Mouse (Mus musculus) heart, embryonic 10.5 days (tissue): ENCODE data around the gene D630045J12Rik. TPM values are rescaled to one million over a fixed set of nuclear protein-coding genes. Genes with fewer than 3 reads are reported as not detected.

Source experiments
- DNase-seq: peaks from one replicate; pipeline ENCODE4 v3.0.0-alpha.2; 2017; ENCODE audit warnings: low spot score
- H3K27ac ChIP-seq: fragments of 300-500 bp; sonication (generic); 2 replicates; pipeline ENCODE4 v1.5.1; 2016; ENCODE audit warnings: mild to moderate bottlenecking
- H3K27me3 ChIP-seq: fragments of 300-500 bp; sonication (generic); 2 replicates; pipeline ENCODE4 v1.6.1; 2016; ENCODE audit warnings: mild to moderate bottlenecking; ENCODE audit not compliant: poor library complexity, insufficient read depth, severe bottlenecking
- H3K36me3 ChIP-seq: fragments of 300-500 bp; sonication (generic); 2 replicates; pipeline ENCODE4 v1.6.1; 2016; ENCODE audit warnings: mild to moderate bottlenecking, moderate library complexity
- H3K4me1 ChIP-seq: fragments of 300-500 bp; sonication (generic); 2 replicates; pipeline ENCODE4 v1.6.1; 2016; ENCODE audit warnings: mild to moderate bottlenecking
- H3K4me3 ChIP-seq: fragments of 300-500 bp; sonication (generic); 2 replicates; pipeline ENCODE4 v1.5.1; 2016; ENCODE audit warnings: mild to moderate bottlenecking, moderate library complexity
- H3K9me3 ChIP-seq: fragments of 300-500 bp; sonication (generic); 2 replicates; pipeline ENCODE4 v1.6.1; 2016; ENCODE audit warnings: mild to moderate bottlenecking, moderate library complexity
- WGBS: fragments of 180-500 bp; shearing (Covaris S2); methylation state at CpG from one replicate; pipeline ENCODE4 v1.1.7; 2016; 5-methylcytosine and 5-hydroxymethylcytosine counted together
- polyA plus RNA-seq: library from polyadenylated mRNA; unstranded; fragments of >200 nt; fragmentation: Nextera tagmentation; extraction: Ambion mirVana; gene quantifications from 2 replicates; pipeline ENCODE4 v1.2.1, GENCODE M21; 2016

Gene D630045J12Rik
- polyA plus RNA-seq, 1 experiment from 2014 or later = 5.0 TPM

DNA sequence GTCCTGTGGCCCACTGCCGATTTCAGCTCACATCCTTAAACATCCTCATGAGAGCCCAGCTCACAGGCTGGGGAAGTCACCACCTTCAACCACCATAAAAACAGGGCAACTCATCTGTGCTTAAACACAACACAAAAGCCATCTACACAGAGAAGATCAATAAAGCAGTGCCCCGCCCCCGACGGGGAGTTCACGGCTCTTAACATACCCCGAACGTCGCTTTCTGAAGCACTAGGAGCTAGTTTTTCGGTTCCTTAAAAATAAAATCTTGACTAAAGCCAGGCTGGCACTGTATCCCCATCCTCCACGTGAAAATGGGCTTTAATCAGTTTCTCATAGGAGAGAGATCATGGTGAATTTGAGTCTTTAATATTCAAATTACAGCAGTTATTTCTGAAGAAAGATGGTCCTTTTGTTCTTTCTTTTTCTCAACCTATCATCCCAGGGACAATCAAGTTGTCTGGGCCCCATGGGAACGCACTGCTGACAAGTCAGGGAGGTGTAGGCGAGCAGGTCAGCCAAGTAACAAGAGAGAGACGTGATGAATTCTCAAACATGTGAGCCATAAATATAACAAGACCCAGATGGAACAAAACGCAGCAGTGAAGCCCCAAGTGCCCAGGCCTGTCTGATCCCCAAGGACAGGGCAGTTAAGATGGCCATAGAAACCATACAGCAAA is 90.8 kb downstream of the D630045J12Rik start:
- Histone ChIP-seq H3K27ac (no peak overlapping the region), H3K9me3 (no peaks in the 10 kb centered on the region), H3K27me3 (no peaks in the 10 kb centered on the region), H3K4me1 (peaks cover 2% of the 10 kb centered on the region; the same call in 1 of the 2 replicates), H3K36me3 (peaks cover 28% of the 10 kb centered on the region), H3K4me3 (no peak overlapping the region)
- WGBS = 81% methylated on average over 14 of the region's 14 CpGs
- no peak for DNase-seq

DNA sequence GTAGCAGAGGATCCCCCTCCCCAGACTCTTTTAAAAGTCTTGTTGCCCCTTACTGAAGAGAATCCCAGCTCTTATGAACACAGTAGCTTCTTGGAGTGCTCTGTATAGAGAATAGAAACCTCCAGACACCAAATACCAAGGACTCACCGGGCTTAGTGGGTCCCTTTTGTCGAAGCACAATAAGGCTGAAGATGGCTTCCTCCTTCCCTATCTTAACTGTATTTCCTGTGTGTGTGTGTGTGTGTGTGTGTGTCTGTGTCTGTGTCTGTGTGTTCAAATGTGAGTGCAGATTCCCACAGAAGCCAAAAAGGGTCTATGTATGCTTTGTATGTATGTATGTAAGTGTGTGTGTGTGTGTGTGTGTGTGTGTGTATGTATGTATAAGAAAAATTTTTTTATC is 93.3 kb downstream of the D630045J12Rik start:
- no peaks in the 10 kb centered on the region for H3K9me3 ChIP-seq
- 0 out of 2 replicates have a peak, but pooled peaks cover 2% of the 10 kb centered on the region for H3K4me1 ChIP-seq
- no peaks in the 10 kb centered on the region for H3K27me3 ChIP-seq
- peaks cover 20% of the 10 kb centered on the region for H3K36me3 ChIP-seq
- H3K27ac ChIP-seq = no peak overlapping the region
- no peak overlapping the region for H3K4me3 ChIP-seq
- WGBS = 81% methylated on average over 2 of the region's 2 CpGs
- no peak for DNase-seq

DNA sequence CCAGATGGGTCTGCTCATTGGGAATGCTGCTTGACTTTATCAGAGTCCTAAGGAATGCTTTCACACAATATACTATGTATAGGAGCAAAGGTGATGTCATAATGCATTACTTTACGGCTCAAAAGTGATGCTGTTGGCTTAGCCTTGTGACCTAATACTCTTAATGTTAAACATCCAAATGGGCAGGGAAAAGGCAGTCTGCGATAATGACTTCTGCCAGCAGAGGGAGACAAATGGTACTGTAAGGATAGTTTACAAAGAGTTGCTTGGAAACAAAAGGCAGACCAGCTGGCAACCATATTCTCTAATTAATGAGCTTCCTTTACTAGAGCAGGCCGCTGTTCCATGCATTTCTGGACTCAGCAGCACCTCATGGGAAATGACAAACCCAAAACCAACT is 93.7 kb downstream of the D630045J12Rik start:
- Histone ChIP-seq H3K36me3 (peaks cover 16% of the 10 kb centered on the region), H3K9me3 (no peaks in the 10 kb centered on the region), H3K27me3 (no peaks in the 10 kb centered on the region), H3K4me3 (no peak overlapping the region), H3K27ac (no peak overlapping the region), H3K4me1 (0 out of 2 replicates have a peak, but pooled peaks cover 2% of the 10 kb centered on the region)
- no peak for DNase-seq
- WGBS = 22% methylated on average over 3 of the region's 3 CpGs

DNA sequence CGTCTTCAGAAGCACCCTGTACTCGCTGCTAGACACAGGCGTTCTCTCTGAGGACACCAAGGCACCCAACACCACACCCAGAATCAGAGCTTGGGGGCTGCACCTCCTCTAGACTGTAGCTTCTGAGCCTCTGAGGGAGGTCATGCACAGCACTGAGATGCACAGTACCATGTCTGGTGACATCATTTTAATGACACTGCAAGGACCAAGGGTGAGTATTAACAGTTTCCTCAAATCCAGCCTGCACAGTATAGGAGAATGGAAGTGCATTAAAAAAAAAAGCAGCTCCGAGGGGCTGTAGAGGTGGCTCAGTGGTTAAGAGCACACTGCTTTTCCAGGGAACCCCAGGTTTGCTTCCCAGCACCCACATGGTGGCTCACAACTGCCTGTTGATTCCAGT is 94.2 kb downstream of the D630045J12Rik start:
- WGBS = 77% methylated on average over 4 of the region's 4 CpGs
- Histone ChIP-seq H3K9me3 (no peaks in the 10 kb centered on the region), H3K27me3 (no peaks in the 10 kb centered on the region), H3K4me3 (no peak overlapping the region), H3K27ac (no peak overlapping the region), H3K36me3 (peaks cover 14% of the 10 kb centered on the region), H3K4me1 (0 out of 2 replicates have a peak, but pooled peaks cover 2% of the 10 kb centered on the region)
- DNase-seq = no peak

DNA sequence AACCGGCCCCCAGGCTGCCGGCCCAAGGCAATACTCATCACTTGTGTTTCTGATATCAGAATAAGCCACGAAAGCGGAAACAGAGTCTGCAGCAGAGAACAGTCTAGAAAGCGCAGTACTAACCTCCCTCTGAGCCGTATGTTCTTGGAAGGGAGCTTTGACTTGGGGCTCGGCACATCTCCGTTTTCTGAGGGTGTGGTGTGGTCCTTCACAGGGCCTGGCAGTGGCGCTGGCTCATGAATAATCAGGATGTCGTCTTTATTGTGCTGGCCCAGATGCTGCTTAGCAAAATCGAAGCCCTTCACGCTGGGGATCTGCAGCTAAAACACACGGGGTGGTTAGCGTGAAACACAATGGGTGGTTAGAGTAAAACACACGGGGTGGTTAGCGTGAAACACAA is 95.9 kb downstream of the D630045J12Rik start:
- Histone ChIP-seq H3K4me1 (peaks cover 2% of the 10 kb centered on the region; the same call in 1 of the 2 replicates), H3K9me3 (no peaks in the 10 kb centered on the region), H3K36me3 (0 out of 2 replicates have a peak, but pooled peaks cover 4% of the 10 kb centered on the region), H3K27ac (no peak overlapping the region), H3K27me3 (no peaks in the 10 kb centered on the region), H3K4me3 (no peak overlapping the region)
- WGBS = 88% methylated on average over 16 of the region's 16 CpGs
- DNase-seq = no peak

DNA sequence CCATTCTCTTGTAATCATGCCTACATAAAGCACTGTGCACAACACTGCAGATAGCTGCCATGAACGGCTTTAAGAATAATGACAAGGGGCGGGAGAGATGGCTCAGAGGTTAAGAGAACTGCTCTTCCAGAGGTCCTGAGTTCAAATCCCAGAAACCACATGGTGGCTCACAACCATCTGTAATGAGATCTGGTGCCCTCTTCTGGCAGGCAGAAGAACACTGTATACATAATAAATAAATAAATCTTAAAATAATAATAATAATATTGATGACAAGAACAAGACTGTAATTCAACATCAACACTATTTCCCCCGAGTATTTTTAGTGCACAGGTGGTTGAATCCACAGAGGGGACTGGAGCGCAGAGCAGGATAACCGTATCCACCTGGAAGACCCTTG is 97.6 kb downstream of the D630045J12Rik start:
- DNase-seq = no peak
- Histone ChIP-seq H3K4me3 (no peak overlapping the region), H3K36me3 (0 out of 2 replicates have a peak, but pooled peaks cover 4% of the 10 kb centered on the region), H3K4me1 (peaks cover 12% of the 10 kb centered on the region), H3K27me3 (no peaks in the 10 kb centered on the region), H3K9me3 (no peaks in the 10 kb centered on the region), H3K27ac (no peak overlapping the region)
- 89% methylated on average over 5 of the region's 5 CpGs for WGBS

DNA sequence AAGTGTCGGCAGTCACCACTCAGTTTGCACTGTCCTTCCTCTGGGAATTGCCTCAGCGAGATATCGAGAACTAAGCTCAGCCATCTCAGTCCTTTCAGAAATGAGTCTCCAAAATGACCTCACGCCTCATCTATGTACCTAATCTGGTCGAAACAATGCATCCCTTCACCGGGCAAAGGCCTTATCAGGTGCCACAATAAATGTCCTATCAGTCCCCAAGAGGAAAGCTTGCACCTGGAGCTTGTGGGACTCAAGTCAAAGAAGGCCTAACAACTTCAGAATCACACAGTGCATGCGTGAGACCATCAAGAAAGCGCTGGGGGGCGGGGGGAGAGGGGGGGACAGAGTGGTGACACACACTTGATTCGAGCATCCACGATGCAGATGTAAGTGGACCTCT is 101.5 kb downstream of the D630045J12Rik start:
- peaks cover 21% of the 10 kb centered on the region for H3K4me1 ChIP-seq
- H3K4me3 ChIP-seq = no peak overlapping the region
- WGBS = 42% methylated on average over 11 of the region's 11 CpGs
- H3K27me3 ChIP-seq = no peaks in the 10 kb centered on the region
- peaks cover 11% of the 10 kb centered on the region for H3K36me3 ChIP-seq
- H3K27ac ChIP-seq = no peak overlapping the region
- DNase-seq = no peak
- H3K9me3 ChIP-seq = no peaks in the 10 kb centered on the region

DNA sequence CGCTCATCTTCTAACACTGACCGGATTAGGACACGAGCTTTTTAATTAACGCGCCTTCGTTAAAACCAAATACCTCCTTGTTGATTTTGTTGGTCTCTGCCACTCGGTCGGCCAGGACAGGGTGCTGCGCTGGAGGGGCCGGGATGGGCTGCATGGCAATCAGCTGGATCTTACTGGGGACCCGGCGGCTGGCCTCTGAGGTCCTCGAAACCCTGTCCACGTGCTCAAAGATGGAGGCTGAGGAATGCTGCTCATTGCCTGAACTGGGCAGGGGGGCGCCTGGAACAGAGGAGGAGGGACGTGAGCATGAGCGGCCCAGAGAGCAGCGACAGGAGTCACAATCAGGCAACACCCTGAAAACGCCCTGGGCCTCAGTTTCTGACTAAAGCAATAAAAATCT is 104.3 kb downstream of the D630045J12Rik start:
- Histone ChIP-seq H3K36me3 (peaks cover 19% of the 10 kb centered on the region), H3K4me1 (peaks cover 28% of the 10 kb centered on the region), H3K4me3 (no peak overlapping the region), H3K27ac (no peak overlapping the region), H3K9me3 (no peaks in the 10 kb centered on the region), H3K27me3 (no peaks in the 10 kb centered on the region)
- WGBS = 89% methylated on average over 19 of the region's 19 CpGs
- DNase-seq = no peak

DNA sequence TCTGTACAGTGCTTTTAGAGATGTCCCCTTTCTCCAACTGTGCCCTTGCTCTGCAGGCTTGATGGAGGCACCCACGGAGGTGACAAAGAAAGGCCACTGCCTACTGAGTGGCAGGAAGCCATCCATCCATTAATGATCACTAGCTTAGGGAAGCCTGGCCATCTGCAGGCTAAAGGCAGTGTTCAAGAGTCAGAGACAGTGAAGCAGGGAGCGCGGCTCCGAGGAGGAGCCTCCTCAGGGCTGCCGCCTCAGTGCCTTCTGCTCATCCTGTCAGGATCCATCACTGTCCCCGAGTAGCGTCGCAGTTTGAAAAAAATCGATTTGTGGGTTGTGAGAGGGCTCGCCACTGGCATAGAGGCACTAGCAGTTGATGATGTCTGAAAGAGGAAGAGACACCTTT is 105.2 kb downstream of the D630045J12Rik start:
- 86% methylated on average over 10 of the region's 10 CpGs for WGBS
- Histone ChIP-seq H3K4me1 (peaks cover 31% of the 10 kb centered on the region), H3K4me3 (no peak overlapping the region), H3K27me3 (no peaks in the 10 kb centered on the region), H3K9me3 (no peaks in the 10 kb centered on the region), H3K36me3 (peaks cover 19% of the 10 kb centered on the region), H3K27ac (peak overlapping the region; percentile 36; the same call in 1 of the 2 replicates)
- no peak for DNase-seq

DNA sequence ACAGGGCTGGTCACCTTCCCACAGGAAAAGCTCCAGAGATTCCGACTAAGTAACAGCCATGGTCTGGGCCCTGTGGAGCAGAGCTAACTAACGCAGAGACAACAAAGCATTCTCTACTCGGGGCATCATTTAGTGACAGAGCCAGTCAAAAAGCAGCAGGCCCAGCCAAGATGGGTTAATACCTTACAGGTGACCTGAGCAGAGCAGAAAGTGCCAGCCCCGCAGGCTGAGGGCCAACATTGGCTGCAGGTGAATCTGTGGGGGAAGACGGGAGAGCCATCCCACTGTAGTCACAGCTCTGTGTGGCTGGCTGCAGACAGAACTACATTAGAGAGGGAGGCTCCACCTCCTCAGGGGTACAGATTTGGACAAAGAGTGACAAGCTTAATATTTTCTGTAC is 106.5 kb downstream of the D630045J12Rik start:
- Histone ChIP-seq H3K27ac (peak overlapping the region; percentile 36; the same call in 1 of the 2 replicates), H3K36me3 (peaks cover 23% of the 10 kb centered on the region), H3K4me3 (no peak overlapping the region), H3K27me3 (no peaks in the 10 kb centered on the region), H3K9me3 (no peaks in the 10 kb centered on the region), H3K4me1 (peaks cover 24% of the 10 kb centered on the region)
- WGBS = 85% methylated on average over 5 of the region's 5 CpGs
- DNase-seq = no peak

DNA sequence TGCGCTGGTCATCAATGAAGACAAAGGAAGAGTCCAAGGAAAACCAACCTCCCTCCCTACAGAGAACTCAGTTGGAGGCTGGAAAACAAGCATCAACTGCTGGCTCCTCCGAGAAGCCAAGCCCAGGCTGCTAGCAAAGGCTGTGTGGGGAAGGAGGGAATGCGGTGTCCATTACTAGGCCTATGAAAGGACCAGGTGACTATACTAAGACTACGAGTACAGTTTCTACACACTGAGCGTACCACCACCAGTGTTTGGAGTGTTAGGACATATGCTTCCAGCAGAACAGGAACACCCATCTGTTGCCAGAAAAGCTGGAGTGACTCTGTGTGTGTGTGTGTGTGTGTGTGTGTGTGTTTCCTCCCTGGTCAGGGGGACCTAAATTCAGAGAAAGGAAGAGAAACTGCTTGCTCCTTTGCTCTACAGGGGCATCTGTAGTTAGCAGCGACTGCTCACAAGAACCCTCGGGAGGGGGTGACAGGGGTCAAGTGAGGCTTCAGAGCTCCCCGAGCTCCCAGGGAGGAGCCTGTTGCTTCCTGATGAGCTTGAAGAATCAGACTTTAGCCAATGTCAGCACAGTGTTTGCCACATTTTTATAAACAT is 108.2 kb downstream of the D630045J12Rik start:
- no peak overlapping the region for H3K4me3 ChIP-seq
- peaks cover 23% of the 10 kb centered on the region for H3K36me3 ChIP-seq
- no peak overlapping the region for H3K27ac ChIP-seq
- 68% methylated on average over 8 of the region's 8 CpGs for WGBS
- no peaks in the 10 kb centered on the region for H3K9me3 ChIP-seq
- H3K4me1 ChIP-seq = peaks cover 21% of the 10 kb centered on the region
- no peaks in the 10 kb centered on the region for H3K27me3 ChIP-seq
- DNase-seq = no peak

DNA sequence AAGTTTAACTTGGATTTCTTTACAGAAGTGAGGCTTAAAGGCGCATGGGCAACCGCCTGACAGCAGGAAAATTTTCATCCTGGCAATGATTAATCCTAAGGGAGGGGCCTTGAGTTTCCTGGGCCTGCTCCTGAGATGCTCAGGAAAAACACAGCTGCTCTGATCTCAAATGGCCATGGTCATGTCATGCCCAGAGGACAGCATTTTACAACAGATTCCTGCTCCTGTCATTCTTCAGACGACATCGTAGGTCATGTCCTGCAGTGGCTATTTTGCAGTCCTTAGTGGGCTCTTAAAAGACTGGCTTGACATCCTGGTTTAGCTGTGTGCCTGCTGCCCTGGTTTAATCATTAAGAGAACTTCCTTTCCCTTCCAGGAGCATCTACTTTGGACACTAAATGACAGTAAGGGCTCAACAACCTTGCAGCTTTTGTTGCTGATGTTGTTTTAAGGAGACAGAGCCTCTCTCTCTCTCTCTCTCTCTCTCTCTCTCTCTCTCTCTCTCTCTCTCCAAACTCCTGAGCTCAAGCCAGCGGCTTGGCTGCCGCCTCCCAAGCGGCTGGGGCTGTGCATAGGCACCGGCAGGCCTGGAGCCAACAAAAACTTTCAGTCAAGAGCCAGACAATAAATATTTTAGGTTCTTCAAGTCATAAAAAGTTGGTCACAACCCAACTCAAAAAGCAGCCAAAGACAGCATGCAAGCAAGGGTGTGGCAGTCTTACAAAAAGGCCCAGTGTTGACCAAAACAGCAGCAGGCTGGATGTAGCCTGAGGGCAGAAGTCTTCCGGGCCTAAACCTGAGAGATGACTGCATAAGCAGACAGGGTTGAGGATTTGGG is 109.4 kb downstream of the D630045J12Rik start:
- WGBS = 62% methylated on average over 9 of the region's 9 CpGs
- Histone ChIP-seq H3K9me3 (no peaks in the 10 kb centered on the region), H3K4me1 (peaks cover 21% of the 10 kb centered on the region), H3K27me3 (no peaks in the 10 kb centered on the region), H3K36me3 (peaks cover 23% of the 10 kb centered on the region), H3K27ac (no peak overlapping the region), H3K4me3 (no peak overlapping the region)
- DNase-seq = no peak

DNA sequence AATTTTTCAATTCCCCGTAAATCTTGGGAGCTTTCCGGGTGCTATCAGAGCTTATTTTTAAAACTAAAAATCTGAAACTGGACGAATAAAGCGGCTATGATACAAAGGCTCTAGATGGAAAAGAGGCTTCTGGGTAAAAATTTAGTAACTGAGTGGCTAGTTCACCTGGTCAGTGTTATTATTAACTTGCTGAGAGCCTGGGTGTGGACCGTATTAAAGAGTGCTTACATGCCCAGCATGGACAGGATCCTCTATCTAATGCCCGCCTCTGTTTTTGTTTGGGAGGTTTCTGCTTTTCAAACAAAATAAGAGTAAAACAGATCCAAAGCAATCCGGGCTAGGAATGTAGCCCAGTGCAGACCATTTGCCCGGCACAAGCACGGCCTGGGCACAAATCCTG is 113.4 kb downstream of the D630045J12Rik start:
- Histone ChIP-seq H3K36me3 (peaks cover 14% of the 10 kb centered on the region), H3K4me3 (no peak overlapping the region), H3K4me1 (0 out of 2 replicates have a peak, but pooled peaks cover 3% of the 10 kb centered on the region), H3K9me3 (no peaks in the 10 kb centered on the region), H3K27me3 (no peaks in the 10 kb centered on the region), H3K27ac (no peak overlapping the region)
- 87% methylated on average over 9 of the region's 9 CpGs for WGBS
- DNase-seq = no peak
